ENCODE assay signal across 9 mouse cellular contexts in genomic region chrX:20414885-20415622, GRCm38 (mm10). TPM values are rescaled to one million over a fixed set of nuclear protein-coding genes. Genes with fewer than 3 reads are reported as not detected.
A peak's percentile ranks its signal among the peaks of the same experiment; 100 is the strongest.
DNase-seq lines count a peak whose midpoint lies in the region; ATAC-seq and TF ChIP-seq lines count a peak whose summit lies in the region.
"Had no signal": no experiment of that assay in that cellular context is flagged by ENCODE, and none has a peak within 500 bp of the region (broad histone marks: within the 10 kb centered on the region; RNA-seq: fewer than 3 reads in every experiment).

No protein-coding gene starts in this region.

- H3K27ac ChIP-seq in midbrain, postnatal 0 days (ENCODE audit: low read depth, low read length) = no peak overlapping the region
- no peak overlapping the region for H3K27ac ChIP-seq in midbrain, embryonic 14.5 days (replicated peaks; ENCODE audit: low read depth, low read length)
- no peak overlapping the region for H3K27ac ChIP-seq in hindbrain, embryonic 14.5 days

- no peaks in the 10 kb centered on the region for H3K36me3 ChIP-seq in midbrain, postnatal 0 days (ENCODE audit: insufficient read depth, low read length)
- no peaks in the 10 kb centered on the region for H3K36me3 ChIP-seq in midbrain, embryonic 14.5 days (ENCODE audit: control insufficient read depth, insufficient read depth, low read length)
- no peaks in the 10 kb centered on the region for H3K36me3 ChIP-seq in hindbrain, embryonic 14.5 days (replicated peaks; ENCODE audit: control insufficient read depth, insufficient read depth)
- H3K36me3 ChIP-seq: G1E had no signal

- no peak overlapping the region for H3K9ac ChIP-seq in midbrain, postnatal 0 days (replicated peaks; ENCODE audit: low read length, poor library complexity, severe bottlenecking)
- no peak overlapping the region for H3K9ac ChIP-seq in midbrain, embryonic 14.5 days (replicated peaks; ENCODE audit: low read length)
- no peak overlapping the region for H3K9ac ChIP-seq in hindbrain, embryonic 14.5 days

- no peak for TF ChIP-seq CTCF in midbrain, postnatal 0 days (IDR thresholded peaks at IDR 0.05)

- no peaks in the 10 kb centered on the region for H3K9me3 ChIP-seq in midbrain, postnatal 0 days (ENCODE audit: low read length)
- no peaks in the 10 kb centered on the region for H3K9me3 ChIP-seq in midbrain, embryonic 14.5 days (ENCODE audit: control insufficient read depth, low read length)
- no peaks in the 10 kb centered on the region for H3K9me3 ChIP-seq in hindbrain, embryonic 14.5 days (ENCODE audit: control insufficient read depth, low read length)
- H3K9me3 ChIP-seq: G1E had no signal

- no peaks in the 10 kb centered on the region for H3K4me1 ChIP-seq in midbrain, postnatal 0 days (ENCODE audit: insufficient read depth, low read length)
- H3K4me1 ChIP-seq in midbrain, embryonic 14.5 days (ENCODE audit: control insufficient read depth, insufficient read depth, low read length) = no peaks in the 10 kb centered on the region
- H3K4me1 ChIP-seq in hindbrain, embryonic 14.5 days (replicated peaks; ENCODE audit: control insufficient read depth, insufficient read depth, low read length) = no peaks in the 10 kb centered on the region

- no peak for ATAC-seq in midbrain, postnatal 0 days (ENCODE audit: low FRiP score)
- no peak for ATAC-seq in midbrain, embryonic 14.5 days (ENCODE audit: low FRiP score, low TSS enrichment)
- ATAC-seq in hindbrain, embryonic 14.5 days (ENCODE audit: low FRiP score) = no peak

- peak; percentile 48 for DNase-seq in midbrain, postnatal 0 days (ENCODE audit: low spot score)
- DNase-seq in midbrain, embryonic 14.5 days = no peak
- DNase-seq in kidney, adult 18-20 months = peak; percentile 27
- peak; percentile 31 to 37 for DNase-seq in layer of hippocampus, postnatal 36 days
- DNase-seq in telencephalon, adult 2 months (ENCODE audit: low read depth, low spot score) = peak; percentile 40
- no peak for DNase-seq in thymus, postnatal 36 days
- no peak for DNase-seq in urinary bladder, postnatal 14 days (ENCODE audit: low spot score)
- no peak for DNase-seq in hindbrain, embryonic 14.5 days (ENCODE audit: low spot score)

- WGBS in midbrain, postnatal 0 days = 62% methylated on average over 10 of the region's 10 CpGs
- WGBS in midbrain, embryonic 14.5 days = 57% methylated on average over 10 of the region's 10 CpGs
- WGBS in hindbrain, embryonic 14.5 days = 66% methylated on average over 10 of the region's 10 CpGs

- no peaks in the 10 kb centered on the region for H3K27me3 ChIP-seq in midbrain, postnatal 0 days (ENCODE audit: insufficient read depth, low read length)
- no peaks in the 10 kb centered on the region for H3K27me3 ChIP-seq in midbrain, embryonic 14.5 days (ENCODE audit: control insufficient read depth, insufficient read depth, low read length)
- H3K27me3 ChIP-seq in hindbrain, embryonic 14.5 days (ENCODE audit: control insufficient read depth, insufficient read depth, low read length) = no peaks in the 10 kb centered on the region

- H3K4me2 ChIP-seq in midbrain, postnatal 0 days (ENCODE audit: low read depth, low read length, poor library complexity, severe bottlenecking) = no peak overlapping the region
- no peak overlapping the region for H3K4me2 ChIP-seq in midbrain, embryonic 14.5 days (ENCODE audit: low read length)
- no peak overlapping the region for H3K4me2 ChIP-seq in hindbrain, embryonic 14.5 days (replicated peaks)

- no peak overlapping the region for H3K4me3 ChIP-seq in midbrain, postnatal 0 days (ENCODE audit: low read depth, low read length)
- H3K4me3 ChIP-seq in midbrain, embryonic 14.5 days (replicated peaks; ENCODE audit: low read depth, low read length) = no peak overlapping the region
- H3K4me3 ChIP-seq in hindbrain, embryonic 14.5 days (replicated peaks; ENCODE audit: low read length) = no peak overlapping the region

RNA-seq across cellular contexts. Expression of gene Jade3, which starts 10.4 kb away (rescaled TPM):
- 8.1 and 11.2 TPM in 2 replicates for total RNA-seq in midbrain, postnatal 0 days (2014; rRNA removed)
- polyA plus RNA-seq in midbrain, postnatal 0 days (2015; fragmentation: Nextera tagmentation; extraction: Ambion mirVana) = 2.3 and 2.6 TPM in 2 replicates
- polyA plus RNA-seq in midbrain, embryonic 14.5 days (2014; fragmentation: Nextera tagmentation; extraction: Ambion mirVana) = 5.2 and 7.8 TPM in 2 replicates
- 1 to 10 TPM; 7.0 to 9.2 TPM for total RNA-seq in layer of hippocampus, postnatal 36 days (2021)
- polyA plus RNA-seq in hindbrain, embryonic 14.5 days (2014; fragmentation: Nextera tagmentation; extraction: Ambion mirVana) = 4.8 and 5.7 TPM in 2 replicates

RNA-seq across cellular contexts. Expression of gene Rp2, which starts 50.8 kb away (rescaled TPM):
- total RNA-seq in midbrain, postnatal 0 days (2014; rRNA removed) = 14.5 and 16.3 TPM in 2 replicates
- 8.4 and 8.6 TPM in 2 replicates for polyA plus RNA-seq in midbrain, postnatal 0 days (2015; fragmentation: Nextera tagmentation; extraction: Ambion mirVana)
- 11.1 and 18.0 TPM in 2 replicates for polyA plus RNA-seq in midbrain, embryonic 14.5 days (2014; fragmentation: Nextera tagmentation; extraction: Ambion mirVana)
- total RNA-seq in layer of hippocampus, postnatal 36 days (2021) = 10 to 100 TPM; 18.1 TPM
- polyA plus RNA-seq in hindbrain, embryonic 14.5 days (2014; fragmentation: Nextera tagmentation; extraction: Ambion mirVana) = 16.9 and 18.6 TPM in 2 replicates

Comparison
In these comparisons a context has a peak if more than half of its experiments do, and no peak if none do; other contexts are left out.
1. DNase-seq: peak in midbrain, postnatal 0 days (single experiment), kidney, adult 18-20 months (single experiment), layer of hippocampus, postnatal 36 days (2 of 2) and telencephalon, adult 2 months (single experiment); none in midbrain, embryonic 14.5 days (single experiment), thymus, postnatal 36 days (0 of 2), urinary bladder, postnatal 14 days (single experiment) and hindbrain, embryonic 14.5 days (single experiment).